Mouse (Mus musculus) liver, embryonic 14.5 days (tissue): ENCODE results near the gene Hist2h4. TPM values are rescaled to one million over a fixed set of nuclear protein-coding genes. Genes with fewer than 3 reads are reported as not detected.

ENCODE experiments used
- ATAC-seq: fragments of 200-750 bp; cut with Nextera tagmentation; 2 replicates; pipeline ENCODE4 v1.8.0; 2017; ENCODE audit warnings: moderate number of reproducible peaks, mild to moderate bottlenecking, moderate library complexity; ENCODE audit not compliant: insufficient read depth
- DNase-seq, 3 experiments: peaks; one replicate each; pipeline ENCODE4 v3.0.0-alpha.2; 2012 to 2013; ENCODE audit warnings: low read depth in 3 of 3, low spot score in 3 of 3
- H3K27ac ChIP-seq: fragments of 300-500 bp; sonication (generic); 2 replicates; pipeline ENCODE4 v1.5.1; 2014; ENCODE audit warnings: moderate library complexity, mild to moderate bottlenecking, control low read depth, inconsistent platforms
- H3K27me3 ChIP-seq: fragments of 300-500 bp; sonication (generic); 2 replicates; pipeline ENCODE4 v1.6.1; 2014; ENCODE audit warnings: mild to moderate bottlenecking, low read length, moderate library complexity; ENCODE audit not compliant: control insufficient read depth, insufficient read depth
- H3K36me3 ChIP-seq: fragments of 300-500 bp; sonication (generic); replicated peaks from 2 replicates; pipeline ENCODE4 v1.6.1; 2014; ENCODE audit warnings: low read depth; ENCODE audit not compliant: control insufficient read depth, insufficient read depth
- H3K4me1 ChIP-seq, 2 experiments: fragments of 200-500 bp in 1 of 2; fragments of 300-500 bp in 1 of 2; sonication (generic) in 1 of 2; replicated peaks; 2 replicates each; pipeline ENCODE4 v1.6.1; 2012 to 2014; ENCODE audit warnings: antibody characterized with exemption in 1 of 2, inconsistent platforms in 1 of 2, low read length in 1 of 2; ENCODE audit not compliant: control insufficient read depth in 2 of 2, insufficient read depth in 2 of 2
- H3K4me2 ChIP-seq: fragments of 300-500 bp; sonication (generic); 2 replicates; pipeline ENCODE4 v1.6.1; 2014; ENCODE audit warnings: low read depth, mild to moderate bottlenecking, control low read depth, moderate library complexity
- H3K4me3 ChIP-seq, 2 experiments: fragments of 200-500 bp in 1 of 2; fragments of 300-500 bp in 1 of 2; sonication (generic) in 1 of 2; 2 replicates each; pipeline ENCODE4 v1.5.1; 2012 to 2014; ENCODE audit warnings: low read depth in 2 of 2, low read length in 2 of 2, mild to moderate bottlenecking in 2 of 2, control low read depth in 1 of 2, inconsistent platforms in 1 of 2, moderate library complexity in 1 of 2; ENCODE audit not compliant: insufficient read depth in 1 of 2
- H3K9ac ChIP-seq: fragments of 300-500 bp; sonication (generic); replicated peaks from 2 replicates; pipeline ENCODE4 v1.6.1; 2014; ENCODE audit warnings: mild to moderate bottlenecking, control low read depth, moderate library complexity
- H3K9me3 ChIP-seq: fragments of 300-500 bp; sonication (generic); 2 replicates; pipeline ENCODE4 v1.6.1; 2016; ENCODE audit warnings: low read length, mixed read lengths; ENCODE audit not compliant: control insufficient read depth
- CTCF ChIP-seq: IDR thresholded peaks from 2 replicates; pipeline ENCODE4 v1.5.1; 2016; ENCODE audit warnings: antibody characterized with exemption, low read depth, control low read depth
- EP300 ChIP-seq: IDR thresholded peaks from 2 replicates; pipeline ENCODE4 v1.6.1; 2016; ENCODE audit warnings: antibody characterized with exemption, low read depth
- WGBS: fragments of 180-500 bp; shearing (Covaris S2); extraction: QIAGEN DNeasy Blood & Tissue Kit; methylation state at CpG from one replicate; pipeline ENCODE4 v1.1.7; 2014; ENCODE audit not compliant: insufficient replicate concordance; 5-methylcytosine and 5-hydroxymethylcytosine counted together
- polyA plus RNA-seq, 2 experiments: library from polyadenylated mRNA; depleted of rRNA in 1 of 2; stranded (reverse) in 1 of 2; unstranded in 1 of 2; fragments of >200 nt; fragmentation: Nextera tagmentation in 1 of 2; extraction: Ambion mirVana in 1 of 2; gene quantifications; 2 replicates each; pipeline versions ENCODE4 v1.2.1 to v1.2.3; 2012 to 2014

Gene Hist2h4
- polyA plus RNA-seq, 2 experiments = 12.2 to 15.1 TPM

- no peak for ATAC-seq
- no peaks in the 10 kb centered on the region for H3K27me3 ChIP-seq
- 41% methylated on average over 8 of the region's 8 CpGs for WGBS
- no peaks in the 10 kb centered on the region for H3K36me3 ChIP-seq
- H3K27ac ChIP-seq = peak overlapping the region; percentile 97
- H3K4me3 ChIP-seq = no peak overlapping the region
- peak overlapping the region; percentile 49 for H3K9ac ChIP-seq
- no peak for DNase-seq
- H3K4me2 ChIP-seq = peak overlapping the region; percentile 31
- H3K4me1 ChIP-seq = peaks cover 36 to 44% of the 10 kb centered on the region in 2 experiments
- H3K9me3 ChIP-seq = no peaks in the 10 kb centered on the region
- TF ChIP-seq EP300 = 0 out of 2 replicates have a peak, but pooled peaks have one; percentile 32
- no peak for TF ChIP-seq CTCF
These were observed 3.1 kb upstream of the Hist2h4 start for GRCm38 (mm10) chr3:96266132-96266710.

DNA sequence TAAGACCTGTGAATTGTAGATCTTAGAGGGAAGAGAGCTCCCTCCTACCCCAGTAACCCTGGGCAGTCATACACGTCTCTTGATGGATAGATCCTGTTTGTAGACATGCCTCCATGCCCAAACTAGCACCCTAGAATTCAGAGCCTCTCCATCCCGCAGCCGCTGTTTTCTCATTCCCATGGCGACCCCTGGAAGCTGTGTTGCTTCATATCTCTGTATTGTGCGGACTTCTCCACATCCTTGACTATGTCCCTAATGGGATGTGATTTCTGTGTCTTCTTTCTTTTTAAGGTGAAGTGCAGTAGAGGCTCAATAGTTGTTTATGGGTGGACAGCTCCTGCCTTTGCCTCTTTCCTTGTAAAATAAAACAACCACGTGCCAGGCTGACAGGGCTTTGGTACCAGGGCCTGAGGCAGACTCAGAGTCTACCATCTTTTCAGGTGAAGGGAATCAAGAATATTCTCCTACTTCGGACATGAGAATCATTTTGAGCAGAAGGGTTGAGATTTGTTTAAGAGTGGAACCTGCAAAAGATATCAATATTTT is 1.4 kb upstream of the Hist2h4 start:
- Histone ChIP-seq H3K4me2 (peak overlapping the region; percentile 86), H3K9ac (peak overlapping the region; percentile 100), H3K27ac (peak overlapping the region; percentile 100), H3K9me3 (no peaks in the 10 kb centered on the region), H3K4me1 (peaks cover 37 to 44% of the 10 kb centered on the region in 2 experiments), H3K36me3 (no peaks in the 10 kb centered on the region), H3K4me3 (peak overlapping the region; percentile 54 to 63; a peak in 3 of 4 replicates), H3K27me3 (no peaks in the 10 kb centered on the region)
- DNase-seq (no peak), ATAC-seq (no peak)
- 63% methylated on average over 7 of the region's 7 CpGs for WGBS
- TF ChIP-seq EP300 (no peak), CTCF (no peak)

DNA sequence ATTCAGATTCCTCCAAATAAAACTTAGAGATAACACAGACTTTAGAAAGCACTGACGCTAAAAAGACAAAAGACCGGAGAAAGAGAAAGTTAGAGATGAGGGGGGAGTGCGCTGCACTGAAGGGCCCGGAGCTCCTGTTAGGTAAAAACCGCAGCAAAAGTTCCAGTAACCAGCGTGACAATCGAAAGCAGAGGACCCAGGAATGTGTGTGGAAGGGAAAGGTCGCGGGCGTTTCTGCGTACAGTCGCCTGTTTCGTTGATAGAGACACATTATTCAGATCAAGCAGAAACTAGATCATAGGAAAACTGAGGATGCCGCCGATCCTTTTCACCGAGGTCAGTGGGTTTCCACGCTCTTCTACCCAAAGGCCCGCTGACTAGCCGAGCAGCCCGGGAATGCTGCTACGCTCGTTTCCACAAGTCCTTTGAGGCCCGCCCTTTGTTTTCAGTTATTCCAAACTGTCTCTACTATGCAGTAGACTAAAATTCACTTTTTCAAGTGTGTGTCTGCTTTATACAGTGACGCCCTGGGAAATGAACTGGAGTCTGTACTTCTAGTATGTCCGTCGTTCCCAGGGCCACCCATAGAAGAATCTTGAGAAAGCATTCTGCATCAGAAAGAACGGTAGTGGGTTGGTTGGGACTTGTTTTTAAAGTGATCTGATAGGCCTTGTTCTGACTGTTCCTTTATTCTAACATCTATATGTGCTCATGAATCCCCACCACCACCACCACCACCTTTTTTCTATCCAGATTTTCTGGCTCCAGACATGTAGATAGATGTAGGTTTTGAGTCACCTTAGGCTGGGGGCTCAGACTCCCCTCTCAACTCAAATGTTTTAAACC is 670 bp upstream of the Hist2h4 start:
- no peaks in the 10 kb centered on the region for H3K27me3 ChIP-seq
- no peaks in the 10 kb centered on the region for H3K36me3 ChIP-seq
- H3K4me2 ChIP-seq = peak overlapping the region; percentile 86
- peak overlapping the region; percentile 100 for H3K9ac ChIP-seq
- ATAC-seq (no peak), DNase-seq (no peak)
- no peaks in the 10 kb centered on the region for H3K9me3 ChIP-seq
- peak overlapping the region; percentile 100 for H3K27ac ChIP-seq
- 4% methylated on average over 27 of the region's 27 CpGs for WGBS
- TF ChIP-seq CTCF (0 out of 2 replicates have a peak, but pooled peaks have one; percentile 0), EP300 (no peak)
- peak overlapping the region; percentile 54 to 63 for H3K4me3 ChIP-seq
- H3K4me1 ChIP-seq = peaks cover 37 to 44% of the 10 kb centered on the region in 2 experiments

DNA sequence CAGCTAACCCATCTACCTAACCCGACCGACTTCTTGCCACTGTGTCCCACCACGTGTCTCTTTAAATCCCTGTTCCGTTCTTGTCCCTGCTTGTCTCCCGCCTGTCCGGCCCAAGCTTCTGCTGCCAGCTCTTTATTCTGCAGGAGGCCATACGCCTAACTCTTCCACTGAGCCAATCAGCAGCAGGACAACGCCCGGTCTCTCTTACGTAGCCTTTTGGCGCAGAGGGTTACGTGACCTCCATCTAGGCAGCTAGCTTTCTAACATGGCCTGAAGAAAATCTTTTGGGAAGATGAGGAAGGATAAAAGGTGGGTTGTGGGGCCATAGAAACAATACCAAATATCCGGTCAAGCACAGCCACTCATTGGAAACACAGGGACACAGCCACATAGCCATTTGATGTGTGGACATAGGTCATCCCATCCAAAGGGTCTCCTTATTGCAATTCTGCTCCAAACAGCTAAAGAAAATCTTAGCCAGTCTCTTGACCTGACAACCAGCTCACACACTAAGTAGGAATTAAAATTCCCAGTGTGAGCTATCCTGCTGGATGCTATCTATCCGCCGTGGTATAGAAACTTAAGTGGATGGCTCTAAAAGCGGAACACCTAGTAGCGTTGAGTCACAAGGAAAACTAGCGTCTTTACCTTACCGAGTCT is 765 bp downstream of the Hist2h4 start:
- Histone ChIP-seq H3K9me3 (no peaks in the 10 kb centered on the region), H3K27me3 (no peaks in the 10 kb centered on the region), H3K4me3 (peak overlapping the region; percentile 54 to 63), H3K9ac (peak overlapping the region; percentile 100), H3K36me3 (no peaks in the 10 kb centered on the region), H3K4me1 (peaks cover 29 to 36% of the 10 kb centered on the region in 2 experiments), H3K4me2 (peak overlapping the region; percentile 86), H3K27ac (peak overlapping the region; percentile 100)
- DNase-seq = peak; percentile 85 to 88 (median 87)
- ATAC-seq = peak; percentile 70
- under 1% methylated on average over 19 of the region's 19 CpGs for WGBS
- no peak for TF ChIP-seq CTCF
- TF ChIP-seq EP300 = no peak
